Mouse (Mus musculus) bone marrow, adult 2 months (tissue): ENCODE measurements around the gene Gm45618.

ENCODE experiments used
- CTCF ChIP-seq: fragments of 200-500 bp; IDR thresholded peaks from 2 replicates; pipeline ENCODE4 v1.5.1; 2011; ENCODE audit warnings: low read length, control low read depth; ENCODE audit not compliant: control insufficient read depth, insufficient read depth
- POLR2A ChIP-seq: fragments of 200-500 bp; IDR thresholded peaks from 2 replicates; pipeline ENCODE4 v1.6.1; 2011; ENCODE audit warnings: low read depth, mild to moderate bottlenecking, control low read depth, low read length, borderline replicate concordance; ENCODE audit not compliant: control insufficient read depth

DNA sequence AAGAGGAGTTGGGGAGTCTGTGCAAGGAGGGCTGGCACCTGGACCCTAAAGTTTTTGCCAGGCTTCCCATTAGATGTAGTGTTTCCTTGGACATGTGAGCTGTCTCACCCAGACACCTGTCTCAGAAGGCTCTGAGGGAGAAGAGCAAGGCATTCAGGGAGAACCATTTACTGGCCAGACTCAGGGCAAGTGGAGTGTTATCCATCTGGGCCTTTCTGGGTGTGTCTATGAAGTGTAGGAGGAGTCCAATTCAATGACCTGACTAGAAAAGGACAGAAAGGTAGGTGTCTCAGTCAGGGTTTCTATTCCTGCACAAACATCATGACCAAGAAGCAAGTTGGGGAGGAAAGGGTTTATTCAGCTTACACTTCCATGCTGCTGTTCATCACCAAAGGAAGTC is 48.8 kb downstream of the Gm45618 start:
- TF ChIP-seq POLR2A: no peak
- TF ChIP-seq CTCF: no peak
